Mouse (Mus musculus): ENCODE results near the gene Exosc7. TPM values are rescaled to one million over a fixed set of nuclear protein-coding genes. Genes with fewer than 3 reads are reported as not detected.

The Exosc7 gene
- polyA plus RNA-seq (2014; fragmentation: Nextera tagmentation; extraction: Ambion mirVana): 84.2 and 100 TPM in 2 replicates

DNA sequence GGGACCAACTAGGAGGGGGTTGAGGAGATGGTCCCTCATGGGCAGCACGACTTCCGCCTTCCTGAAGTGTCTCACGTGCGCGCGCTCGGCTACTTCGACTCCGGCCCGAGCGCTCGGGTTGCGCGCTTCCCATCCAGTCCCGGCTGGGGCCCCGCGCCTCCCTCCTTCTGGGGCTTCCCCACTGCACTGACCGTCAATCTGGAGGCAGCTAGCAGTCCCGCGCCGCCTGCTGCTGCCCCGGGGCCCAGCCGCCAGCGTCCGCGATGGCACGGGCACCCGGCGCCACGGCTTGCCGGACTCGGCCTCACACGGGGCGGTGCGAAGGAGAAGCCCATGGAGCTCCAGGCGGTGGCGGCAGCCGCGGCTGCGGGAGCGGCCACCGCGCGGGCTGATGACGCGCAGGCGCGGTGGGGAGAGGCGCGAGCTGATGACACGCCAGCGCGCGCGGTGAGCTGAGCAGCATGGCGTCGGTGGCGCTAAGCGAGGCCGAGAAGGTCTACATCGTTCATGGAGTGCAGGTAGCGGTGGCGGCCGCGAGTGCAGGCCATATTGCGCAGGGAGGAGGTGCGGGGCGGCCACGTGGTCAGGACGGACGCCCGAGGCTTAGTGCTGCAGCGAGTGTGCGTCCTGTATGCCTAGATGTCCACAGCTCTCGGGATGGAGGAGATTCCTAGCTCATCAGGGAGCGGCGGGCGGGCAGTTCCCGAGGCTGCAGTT lies at the start of gene Exosc7, which contains the start of gene Zdhhc3:
Gene Exosc7 (plus strand): TSS at position 411 of the 717 bp plus-strand sequence.
Gene Zdhhc3 (minus strand): TSS at position 401 of the 717 bp plus-strand sequence.
- Histone ChIP-seq H3K4me2 (ENCODE audit: low read depth, low read length) (peak within 1 kb of the TSS; percentile 72), H3K9me3 (ENCODE audit: control insufficient read depth, low read length) (no peaks in the 10 kb centered on the region), H3K4me1 (ENCODE audit: control insufficient read depth, insufficient read depth, low read length) (peaks cover 11% of the 10 kb centered on the region; the same call in 1 of the 2 replicates), H3K27me3 (replicated peaks; ENCODE audit: control insufficient read depth, insufficient read depth, low read length) (no peaks in the 10 kb centered on the region), H3K4me3 (ENCODE audit: low read depth, low read length) (peak within 1 kb of the TSS; percentile 90), H3K27ac (replicated peaks; ENCODE audit: low read depth, low read length) (peak within 1 kb of the TSS; percentile 92), H3K9ac (ENCODE audit: low read depth, low read length) (peak within 1 kb of the TSS; percentile 94), H3K36me3 (ENCODE audit: control insufficient read depth, insufficient read depth, low read length) (peaks cover 13% of the 10 kb centered on the region; the same call in 1 of the 2 replicates)
- ATAC-seq (ENCODE audit: low read depth) (peak; percentile 95), DNase-seq (ENCODE audit: low spot score) (peak; percentile 93)
- WGBS: 0% methylated on average over 30 of the region's 79 CpGs

DNA sequence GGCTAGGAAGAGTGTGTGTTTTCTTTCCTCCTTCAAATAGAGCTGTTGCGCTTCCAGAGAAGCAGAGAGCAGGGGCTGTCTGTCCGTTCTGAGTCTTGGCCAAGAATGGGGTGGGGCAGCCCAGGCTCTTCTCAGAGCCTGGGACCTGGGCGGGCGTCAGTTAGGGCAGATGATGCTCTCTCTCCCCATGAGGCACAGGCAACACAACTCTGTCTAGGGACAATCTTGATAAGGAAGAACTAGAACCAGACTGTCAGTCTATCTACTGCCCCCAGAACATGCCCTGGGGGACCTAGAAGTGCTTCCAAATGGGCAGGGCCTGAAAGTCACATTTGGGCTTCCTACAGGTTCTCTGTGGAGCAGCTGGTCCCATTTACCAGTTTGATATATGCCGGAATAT lies 33.9 kb upstream of the Exosc7 start:
- 87% methylated on average over 5 of the region's 5 CpGs for WGBS
- Histone ChIP-seq H3K4me1 (ENCODE audit: control insufficient read depth, insufficient read depth, low read length) (no peaks in the 10 kb centered on the region), H3K36me3 (ENCODE audit: control insufficient read depth, insufficient read depth, low read length) (peaks cover 88% of the 10 kb centered on the region), H3K27me3 (replicated peaks; ENCODE audit: control insufficient read depth, insufficient read depth, low read length) (no peaks in the 10 kb centered on the region), H3K9me3 (ENCODE audit: control insufficient read depth, low read length) (no peaks in the 10 kb centered on the region), H3K4me2 (ENCODE audit: low read depth, low read length) (no peak overlapping the region), H3K9ac (ENCODE audit: low read depth, low read length) (no peak overlapping the region), H3K4me3 (ENCODE audit: low read depth, low read length) (no peak overlapping the region), H3K27ac (replicated peaks; ENCODE audit: low read depth, low read length) (no peak overlapping the region)
- ATAC-seq (ENCODE audit: low read depth) (no peak), DNase-seq (ENCODE audit: low spot score) (no peak)

DNA sequence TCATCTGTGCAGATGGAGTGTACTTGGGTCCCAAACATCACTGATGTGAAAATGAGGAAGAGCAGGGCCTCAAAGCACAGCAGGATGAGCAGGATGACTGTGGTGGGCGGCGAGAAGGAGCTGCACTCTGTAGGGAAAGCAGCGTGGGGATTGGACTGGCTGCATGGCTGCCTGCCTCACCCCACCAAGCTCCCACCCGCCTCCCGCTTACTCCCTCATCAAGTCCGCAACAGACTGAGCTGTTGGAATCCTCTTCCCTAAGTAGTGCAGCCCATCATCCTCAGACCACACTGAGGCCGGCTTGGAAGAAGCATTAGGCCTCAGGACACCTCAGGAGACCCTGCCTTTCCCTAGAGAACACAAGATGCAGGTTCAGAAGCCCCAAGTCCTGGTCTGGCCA lies 32.7 kb upstream of the Exosc7 start:
- 93% methylated on average over 7 of the region's 7 CpGs for WGBS
- ATAC-seq (ENCODE audit: low read depth): no peak
- H3K36me3 ChIP-seq (ENCODE audit: control insufficient read depth, insufficient read depth, low read length): peaks cover 88% of the 10 kb centered on the region

DNA sequence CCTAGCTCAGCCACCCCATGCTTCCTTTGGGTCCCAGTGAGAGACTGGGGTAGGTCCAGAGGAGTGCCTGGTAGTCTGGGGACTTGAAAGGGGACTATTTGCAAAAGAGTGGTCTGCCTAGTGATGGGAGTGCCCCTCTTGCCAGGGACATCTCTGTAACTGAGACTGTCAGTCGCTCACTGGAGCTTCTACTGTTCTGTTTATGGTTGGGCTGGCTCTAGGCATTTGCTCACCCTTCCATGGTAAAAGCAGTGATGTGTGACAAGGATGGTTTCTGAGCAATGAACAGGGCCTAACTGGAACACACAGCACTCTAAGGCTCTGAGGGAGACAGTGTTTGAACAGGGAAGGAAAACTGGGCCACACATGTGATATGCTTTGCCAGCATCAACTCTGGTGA lies 32.2 kb upstream of the Exosc7 start:
- H3K9me3 ChIP-seq (ENCODE audit: control insufficient read depth, low read length): no peaks in the 10 kb centered on the region
- H3K4me2 ChIP-seq (ENCODE audit: low read depth, low read length): no peak overlapping the region
- no peaks in the 10 kb centered on the region for H3K4me1 ChIP-seq (ENCODE audit: control insufficient read depth, insufficient read depth, low read length)
- 81% methylated on average over 1 of the region's 1 CpGs for WGBS
- H3K27ac ChIP-seq (replicated peaks; ENCODE audit: low read depth, low read length): no peak overlapping the region
- ATAC-seq (ENCODE audit: low read depth) (no peak), DNase-seq (ENCODE audit: low spot score) (no peak)
- H3K36me3 ChIP-seq (ENCODE audit: control insufficient read depth, insufficient read depth, low read length): peaks cover 88% of the 10 kb centered on the region
- no peaks in the 10 kb centered on the region for H3K27me3 ChIP-seq (replicated peaks; ENCODE audit: control insufficient read depth, insufficient read depth, low read length)
- H3K4me3 ChIP-seq (ENCODE audit: low read depth, low read length): no peak overlapping the region
- H3K9ac ChIP-seq (ENCODE audit: low read depth, low read length): no peak overlapping the region

More for the DNA sequence above, 32.7 kb upstream of the Exosc7 start:
- DNase-seq (ENCODE audit: low spot score): no peak
- Histone ChIP-seq H3K4me3 (ENCODE audit: low read depth, low read length) (no peak overlapping the region), H3K27ac (replicated peaks; ENCODE audit: low read depth, low read length) (no peak overlapping the region), H3K27me3 (replicated peaks; ENCODE audit: control insufficient read depth, insufficient read depth, low read length) (no peaks in the 10 kb centered on the region), H3K9me3 (ENCODE audit: control insufficient read depth, low read length) (no peaks in the 10 kb centered on the region), H3K4me1 (ENCODE audit: control insufficient read depth, insufficient read depth, low read length) (no peaks in the 10 kb centered on the region), H3K4me2 (ENCODE audit: low read depth, low read length) (no peak overlapping the region), H3K9ac (ENCODE audit: low read depth, low read length) (no peak overlapping the region)

DNA sequence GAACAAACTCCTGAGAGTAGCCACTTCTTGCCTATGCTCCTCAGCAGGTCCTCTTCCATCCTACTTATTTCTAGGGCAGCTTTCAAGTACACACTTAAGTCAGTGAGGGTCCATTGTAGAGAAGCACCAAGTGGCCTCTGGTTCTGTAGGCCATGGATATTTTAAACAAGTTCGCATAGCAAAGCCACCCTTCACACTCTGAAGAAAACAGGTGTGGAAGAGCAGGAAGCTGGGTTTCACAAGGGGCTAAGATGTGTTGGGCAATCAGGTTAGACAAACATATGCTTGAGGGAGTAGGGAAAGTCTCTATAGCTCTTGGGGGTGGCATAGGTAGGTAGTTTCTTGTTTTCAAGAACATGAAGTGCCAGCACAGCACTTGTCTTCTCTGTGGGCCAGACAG lies 27.6 kb upstream of the Exosc7 start:
- H3K9me3 ChIP-seq (ENCODE audit: control insufficient read depth, low read length): no peaks in the 10 kb centered on the region
- no peak overlapping the region for H3K9ac ChIP-seq (ENCODE audit: low read depth, low read length)
- DNase-seq (ENCODE audit: low spot score) (no peak), ATAC-seq (ENCODE audit: low read depth) (no peak)
- H3K4me2 ChIP-seq (ENCODE audit: low read depth, low read length): no peak overlapping the region
- 86% methylated on average over 1 of the region's 1 CpGs for WGBS
- peaks cover 88% of the 10 kb centered on the region for H3K36me3 ChIP-seq (ENCODE audit: control insufficient read depth, insufficient read depth, low read length)
- H3K4me3 ChIP-seq (ENCODE audit: low read depth, low read length): no peak overlapping the region
- no peaks in the 10 kb centered on the region for H3K4me1 ChIP-seq (ENCODE audit: control insufficient read depth, insufficient read depth, low read length)
- no peaks in the 10 kb centered on the region for H3K27me3 ChIP-seq (replicated peaks; ENCODE audit: control insufficient read depth, insufficient read depth, low read length)
- H3K27ac ChIP-seq (replicated peaks; ENCODE audit: low read depth, low read length): no peak overlapping the region

DNA sequence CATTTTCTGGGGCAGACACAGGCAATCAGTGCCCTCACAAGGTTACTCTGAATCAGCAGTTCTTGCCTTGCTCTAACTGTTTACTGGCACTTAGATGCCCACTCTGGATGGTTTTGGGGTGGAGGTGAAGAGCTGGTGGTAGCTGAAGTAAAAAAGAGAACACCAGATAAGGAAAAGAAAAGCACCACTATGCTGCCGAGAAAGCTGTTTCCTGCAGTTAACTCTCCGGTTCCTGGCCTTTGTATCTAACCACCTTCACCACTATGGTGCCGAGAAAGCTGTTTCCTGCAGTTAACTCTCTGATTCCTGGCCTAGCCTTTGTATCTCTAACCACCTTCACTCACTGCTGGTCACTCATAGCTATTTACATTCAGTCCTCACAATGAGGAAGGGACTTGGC lies 25.5 kb upstream of the Exosc7 start:
- no peak for ATAC-seq (ENCODE audit: low read depth)

DNA sequence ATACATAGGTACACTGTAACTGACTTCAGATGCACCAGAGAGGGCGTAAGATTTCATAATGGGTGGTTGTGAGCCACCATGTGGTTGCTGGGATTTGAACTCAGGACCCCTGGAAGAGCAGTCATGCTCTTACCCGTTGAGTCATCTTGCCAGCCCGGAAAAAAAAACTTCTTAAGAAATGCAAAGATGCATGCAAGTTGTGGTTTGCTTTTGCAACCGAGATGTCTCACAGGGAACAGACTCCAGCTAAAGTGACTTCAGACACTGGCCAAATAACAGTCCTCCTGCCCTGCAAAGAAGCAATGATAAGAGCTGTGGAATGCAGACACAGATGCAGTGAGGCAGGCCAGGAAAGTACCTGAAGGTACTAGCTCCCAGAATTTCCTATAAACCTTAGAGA lies 22.2 kb upstream of the Exosc7 start:
- ATAC-seq (ENCODE audit: low read depth) (no peak), DNase-seq (ENCODE audit: low spot score) (no peak)
- H3K9me3 ChIP-seq (ENCODE audit: control insufficient read depth, low read length): no peaks in the 10 kb centered on the region
- H3K36me3 ChIP-seq (ENCODE audit: control insufficient read depth, insufficient read depth, low read length): peaks cover 58% of the 10 kb centered on the region
- no peak overlapping the region for H3K4me3 ChIP-seq (ENCODE audit: low read depth, low read length)
- H3K4me2 ChIP-seq (ENCODE audit: low read depth, low read length): no peak overlapping the region
- no peak overlapping the region for H3K9ac ChIP-seq (ENCODE audit: low read depth, low read length)
- no peaks in the 10 kb centered on the region for H3K4me1 ChIP-seq (ENCODE audit: control insufficient read depth, insufficient read depth, low read length)
- no peaks in the 10 kb centered on the region for H3K27me3 ChIP-seq (replicated peaks; ENCODE audit: control insufficient read depth, insufficient read depth, low read length)
- no peak overlapping the region for H3K27ac ChIP-seq (replicated peaks; ENCODE audit: low read depth, low read length)
- 83% methylated on average over 4 of the region's 4 CpGs for WGBS

More for the DNA sequence above, 25.5 kb upstream of the Exosc7 start:
- no peak for DNase-seq (ENCODE audit: low spot score)
- Histone ChIP-seq H3K27me3 (replicated peaks; ENCODE audit: control insufficient read depth, insufficient read depth, low read length) (no peaks in the 10 kb centered on the region), H3K4me2 (ENCODE audit: low read depth, low read length) (no peak overlapping the region), H3K27ac (replicated peaks; ENCODE audit: low read depth, low read length) (no peak overlapping the region), H3K4me1 (ENCODE audit: control insufficient read depth, insufficient read depth, low read length) (no peaks in the 10 kb centered on the region), H3K36me3 (ENCODE audit: control insufficient read depth, insufficient read depth, low read length) (peaks cover 74% of the 10 kb centered on the region), H3K9me3 (ENCODE audit: control insufficient read depth, low read length) (no peaks in the 10 kb centered on the region), H3K9ac (ENCODE audit: low read depth, low read length) (no peak overlapping the region), H3K4me3 (ENCODE audit: low read depth, low read length) (no peak overlapping the region)
- 71% methylated on average over 3 of the region's 3 CpGs for WGBS

DNA sequence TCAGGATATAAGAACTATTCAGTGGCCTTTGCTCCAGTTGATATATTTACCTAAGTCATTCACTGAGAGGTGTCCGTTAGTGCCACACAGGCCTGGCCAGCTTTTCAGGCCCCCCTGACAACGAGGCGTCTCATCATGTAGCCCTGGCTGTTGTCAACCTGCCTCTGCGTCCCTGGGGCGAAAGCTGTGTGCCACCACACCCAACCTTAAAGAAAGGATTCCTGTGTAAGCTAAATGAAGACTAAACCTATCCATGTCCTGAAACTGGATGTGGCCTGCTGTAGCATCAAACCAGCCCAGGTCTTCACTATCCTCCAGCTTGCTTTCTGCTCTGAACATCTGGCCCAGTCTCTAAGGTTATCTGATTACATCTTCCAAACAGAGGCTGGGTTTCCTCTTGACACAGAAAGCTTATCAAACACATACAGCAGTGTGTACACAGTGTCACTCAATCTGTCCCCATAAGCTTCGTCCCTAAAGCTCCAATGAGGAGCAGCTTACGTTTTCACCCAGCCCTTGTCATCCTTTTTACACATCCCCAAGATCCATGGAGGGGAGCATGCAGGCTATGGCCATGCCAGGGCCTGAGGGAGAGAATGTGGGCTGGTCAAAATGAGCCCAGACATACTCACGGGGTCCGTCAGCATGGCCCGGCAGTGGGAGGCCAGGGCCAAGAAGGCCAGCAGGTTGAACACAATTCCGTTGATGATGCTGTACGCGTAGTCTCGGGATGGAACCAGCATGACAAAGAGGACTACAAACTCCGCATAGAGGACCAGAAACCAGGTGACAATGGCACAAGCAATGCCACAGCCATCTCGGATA lies 13.2 kb upstream of the Exosc7 start:
- no peaks in the 10 kb centered on the region for H3K9me3 ChIP-seq (ENCODE audit: control insufficient read depth, low read length)
- no peak overlapping the region for H3K4me3 ChIP-seq (ENCODE audit: low read depth, low read length)
- H3K9ac ChIP-seq (ENCODE audit: low read depth, low read length): no peak overlapping the region
- 93% methylated on average over 16 of the region's 16 CpGs for WGBS
- peaks cover 57% of the 10 kb centered on the region for H3K36me3 ChIP-seq (ENCODE audit: control insufficient read depth, insufficient read depth, low read length)
- no peak overlapping the region for H3K27ac ChIP-seq (replicated peaks; ENCODE audit: low read depth, low read length)
- no peaks in the 10 kb centered on the region for H3K4me1 ChIP-seq (ENCODE audit: control insufficient read depth, insufficient read depth, low read length)
- ATAC-seq (ENCODE audit: low read depth) (no peak), DNase-seq (ENCODE audit: low spot score) (no peak)
- no peaks in the 10 kb centered on the region for H3K27me3 ChIP-seq (replicated peaks; ENCODE audit: control insufficient read depth, insufficient read depth, low read length)
- no peak overlapping the region for H3K4me2 ChIP-seq (ENCODE audit: low read depth, low read length)

Measured in embryonic facial prominence, embryonic 14.5 days (tissue).